Mouse (Mus musculus) liver, adult 2 months (tissue): ENCODE data around the gene Rbms1. TPM values are rescaled to one million over a fixed set of nuclear protein-coding genes. Genes with fewer than 3 reads are reported as not detected.

Experiments used
- DNase-seq: peaks from one replicate; pipeline ENCODE4 v3.0.0-alpha.2; 2011; ENCODE audit warnings: low read depth, low spot score; ENCODE audit errors: extremely low read depth
- H3K27ac ChIP-seq: fragments of 200-500 bp; replicated peaks from 2 replicates; pipeline ENCODE4 v1.5.1; 2012; ENCODE audit warnings: low read depth, mild to moderate bottlenecking, control low read depth, inconsistent platforms, low read length; ENCODE audit not compliant: insufficient read depth
- H3K27me3 ChIP-seq: fragments of 200-500 bp; 2 replicates; pipeline ENCODE4 v1.6.1; 2012; ENCODE audit warnings: mild to moderate bottlenecking, moderate library complexity, low read length, inconsistent platforms; ENCODE audit not compliant: control insufficient read depth, insufficient read depth
- H3K36me3 ChIP-seq: fragments of 200-500 bp; 2 replicates; pipeline ENCODE4 v1.6.1; 2012; ENCODE audit warnings: low read length, inconsistent platforms; ENCODE audit not compliant: control insufficient read depth, insufficient read depth
- H3K4me1 ChIP-seq: fragments of 200-500 bp; 2 replicates; pipeline ENCODE4 v1.6.1; 2011; ENCODE audit warnings: low read length; ENCODE audit not compliant: control insufficient read depth, insufficient read depth
- H3K4me3 ChIP-seq: fragments of 200-500 bp; 2 replicates; pipeline ENCODE4 v1.5.1; 2011; ENCODE audit warnings: low read depth, mild to moderate bottlenecking, control low read depth, low read length, moderate library complexity; ENCODE audit not compliant: insufficient read depth
- H3K79me2 ChIP-seq: fragments of 200-500 bp; 2 replicates; pipeline ENCODE4 v1.6.1; 2012; ENCODE audit warnings: inconsistent platforms, mild to moderate bottlenecking, low read length, moderate library complexity; ENCODE audit not compliant: control insufficient read depth, insufficient read depth
- H3K9ac ChIP-seq: fragments of 200-500 bp; 2 replicates; pipeline ENCODE4 v1.6.1; 2012; ENCODE audit warnings: low read depth, mild to moderate bottlenecking, control low read depth, inconsistent platforms, low read length
- CTCF ChIP-seq: fragments of 200-500 bp; IDR thresholded peaks from 2 replicates; pipeline ENCODE4 v1.5.1; 2011; ENCODE audit warnings: low read depth, low read length, control low read depth
- POLR2A ChIP-seq: fragments of 200-500 bp; IDR thresholded peaks from 2 replicates; pipeline ENCODE4 v1.6.1; 2011; ENCODE audit warnings: low read length, control low read depth; ENCODE audit not compliant: insufficient read depth; ENCODE audit errors: extremely low read depth
- WGBS: fragments of 180-500 bp; shearing (Covaris S2); methylation state at CpG from one replicate; pipeline ENCODE4 v1.1.7; 2018; 5-methylcytosine and 5-hydroxymethylcytosine counted together
- polyA plus RNA-seq: library from polyadenylated mRNA; depleted of rRNA; stranded (reverse); fragments of >200 nt; gene quantifications from 2 replicates; pipeline ENCODE4 v1.2.3, GENCODE M21; 2012
- total RNA-seq: library from RNA; depleted of rRNA; stranded (reverse); fragments of >200 nt; gene quantifications from 2 replicates; pipeline ENCODE4 v1.2.3, GENCODE M21; 2014

The Rbms1 gene
- total and polyA plus RNA-seq, 2 experiments: 25.8 to 54.6 TPM

DNA sequence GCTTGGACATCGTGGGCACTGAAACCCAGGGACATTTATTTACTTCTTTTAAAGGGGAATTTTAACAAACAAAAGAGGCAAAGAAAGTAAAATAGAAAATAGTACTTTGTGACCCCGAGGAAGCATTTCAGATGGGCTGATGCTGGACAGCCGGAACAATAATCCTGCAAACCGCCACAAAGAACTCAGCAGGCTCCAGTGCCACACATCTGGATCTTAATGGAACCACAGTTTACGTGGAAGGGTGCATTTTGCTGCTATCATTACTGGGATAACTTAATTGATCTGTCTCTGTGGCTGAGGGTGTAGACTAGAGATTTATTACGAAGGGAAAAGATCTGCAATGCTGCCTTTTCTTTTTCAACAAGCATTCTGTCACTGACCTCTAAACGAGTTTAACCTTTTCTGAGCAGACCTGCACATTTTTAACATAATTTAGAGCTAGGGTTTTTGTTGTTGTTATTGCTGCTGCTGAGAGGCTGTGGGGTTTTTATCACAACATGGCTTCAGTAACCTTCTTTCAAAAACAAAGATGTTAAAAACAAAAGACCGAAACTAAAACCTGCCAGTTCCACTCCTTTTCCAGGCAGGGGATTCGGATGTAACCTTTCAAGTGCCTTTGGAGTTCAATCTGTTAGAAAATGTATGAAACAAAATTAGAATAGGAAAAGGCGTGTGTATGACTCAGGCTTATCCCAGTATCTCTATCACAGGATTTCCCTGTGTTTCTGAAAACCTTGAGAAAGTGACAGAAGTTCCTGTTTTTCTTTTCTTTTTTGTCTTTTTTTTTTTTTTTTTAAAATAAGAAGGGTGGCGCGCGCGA is 82.8 kb downstream of the Rbms1 start:
- Histone ChIP-seq H3K4me1 (peaks cover 13% of the 10 kb centered on the region), H3K9ac (peak overlapping the region; percentile 92; the same call in 1 of the 2 replicates), H3K27me3 (no peaks in the 10 kb centered on the region), H3K4me3 (peak overlapping the region; percentile 84), H3K27ac (peak overlapping the region; percentile 96), H3K36me3 (no peaks in the 10 kb centered on the region), H3K79me2 (peaks cover 25% of the 10 kb centered on the region)
- WGBS: 25% methylated on average over 14 of the region's 14 CpGs
- peak; percentile 24 for DNase-seq
- no peak for TF ChIP-seq POLR2A

DNA sequence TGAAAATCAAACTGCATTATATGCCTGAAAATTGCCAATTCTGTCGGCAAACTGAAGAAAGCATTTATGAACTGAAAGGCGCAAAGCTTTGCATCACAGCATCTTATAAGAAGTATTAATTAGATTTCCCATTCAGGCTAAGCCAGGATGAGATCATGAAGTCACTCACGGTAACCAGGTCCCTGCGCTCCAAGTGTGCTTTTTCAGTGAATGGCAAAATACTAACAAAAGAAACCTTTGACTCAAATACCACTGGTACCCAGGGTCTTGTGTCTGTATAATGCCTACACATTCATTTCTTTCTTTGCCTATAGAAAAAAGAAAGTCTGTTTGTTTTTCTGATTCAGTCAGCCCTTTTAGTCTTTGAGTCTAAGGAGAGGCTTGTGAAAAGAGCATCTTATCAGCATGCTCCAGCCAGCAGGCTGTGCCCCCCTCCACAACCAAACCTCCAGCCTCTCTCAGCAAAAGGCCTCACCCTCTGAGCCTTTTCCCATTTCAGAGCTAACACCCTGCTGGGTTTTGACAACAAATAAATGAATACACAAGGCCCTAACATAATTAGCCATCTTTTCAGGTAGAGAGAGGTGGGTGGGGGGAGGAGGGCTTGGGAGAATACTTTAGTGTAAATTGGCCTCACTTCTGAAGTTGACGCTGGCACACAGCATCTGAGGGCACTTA is 83.7 kb downstream of the Rbms1 start:
- WGBS: 81% methylated on average over 5 of the region's 5 CpGs
- Histone ChIP-seq H3K27ac (no peak overlapping the region), H3K9ac (no peak overlapping the region), H3K36me3 (no peaks in the 10 kb centered on the region), H3K27me3 (no peaks in the 10 kb centered on the region), H3K4me1 (peaks cover 15% of the 10 kb centered on the region), H3K79me2 (peaks cover 32% of the 10 kb centered on the region), H3K4me3 (no peak overlapping the region)
- DNase-seq: no peak
- TF ChIP-seq CTCF (no peak), POLR2A (no peak)

DNA sequence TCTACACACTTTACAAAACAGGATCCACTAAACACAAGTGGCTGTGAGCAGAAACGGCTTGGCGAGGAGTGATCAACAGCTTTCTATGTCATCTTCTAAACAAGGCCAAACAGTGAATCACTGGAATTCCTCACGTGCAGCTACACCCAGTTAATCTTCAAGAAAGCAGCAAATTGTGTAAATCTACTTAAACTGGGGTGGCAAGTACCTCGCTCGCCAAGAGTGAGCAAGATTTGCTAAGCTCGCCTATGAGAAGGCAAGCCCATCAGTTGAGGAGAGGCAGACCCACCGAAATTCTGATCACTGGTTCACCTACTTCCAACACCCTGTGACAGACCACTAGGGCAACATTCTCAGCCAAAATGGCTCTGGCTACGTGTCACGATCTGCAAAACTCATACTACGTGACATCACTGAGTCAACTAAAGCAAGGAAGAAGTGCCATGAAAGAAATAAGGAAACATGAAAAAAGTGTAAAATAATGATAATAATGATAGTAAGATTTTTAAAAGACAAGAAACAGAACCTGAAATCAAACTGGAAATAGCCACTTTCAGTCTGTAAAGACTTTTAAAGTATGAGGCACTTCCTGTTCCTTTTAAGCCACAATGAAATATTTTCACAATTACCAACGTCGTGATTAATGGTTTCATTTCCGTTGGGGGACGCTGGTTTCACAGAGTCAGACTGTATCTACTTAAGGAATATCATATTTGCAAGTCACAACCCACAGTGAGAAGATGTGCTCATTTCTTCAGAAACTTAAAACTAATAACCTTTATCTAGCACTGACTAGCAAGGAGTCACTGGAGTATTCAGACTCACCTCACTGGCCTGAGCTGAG is 85.2 kb downstream of the Rbms1 start:
- Histone ChIP-seq H3K4me1 (peaks cover 10% of the 10 kb centered on the region), H3K27me3 (no peaks in the 10 kb centered on the region), H3K9ac (no peak overlapping the region), H3K36me3 (no peaks in the 10 kb centered on the region), H3K4me3 (no peak overlapping the region), H3K27ac (peak overlapping the region; percentile 27; the same call in 1 of the 2 replicates), H3K79me2 (peaks cover 33% of the 10 kb centered on the region)
- peak; percentile 36 for DNase-seq
- TF ChIP-seq CTCF: no peak
- no peak for TF ChIP-seq POLR2A
- WGBS: 71% methylated on average over 14 of the region's 14 CpGs

DNA sequence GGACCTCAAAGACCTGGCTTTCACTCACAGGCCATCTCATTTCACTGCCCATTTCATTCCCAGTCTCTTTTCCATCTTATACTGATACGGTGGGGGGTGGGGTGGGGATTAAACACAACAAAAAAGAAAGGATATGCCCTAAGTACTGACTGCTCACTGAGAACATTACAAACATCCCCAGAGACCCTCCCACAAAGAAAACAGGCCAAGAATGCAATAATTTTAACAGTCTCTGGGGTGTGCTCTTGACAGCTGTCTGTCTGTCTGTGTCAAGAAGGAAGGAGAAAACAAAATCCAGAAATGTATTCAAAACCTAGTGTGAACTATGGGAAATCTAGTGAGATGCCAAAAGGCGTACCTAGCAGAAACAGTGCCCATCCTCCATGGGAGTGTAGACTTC is 86.1 kb downstream of the Rbms1 start:
- H3K27me3 ChIP-seq: no peaks in the 10 kb centered on the region
- no peak overlapping the region for H3K27ac ChIP-seq
- TF ChIP-seq CTCF (no peak), POLR2A (no peak)
- DNase-seq: no peak
- H3K4me3 ChIP-seq: no peak overlapping the region
- H3K36me3 ChIP-seq: no peaks in the 10 kb centered on the region
- WGBS: 78% methylated on average over 2 of the region's 2 CpGs
- H3K79me2 ChIP-seq: peaks cover 39% of the 10 kb centered on the region
- H3K9ac ChIP-seq: no peak overlapping the region
- peaks cover 9% of the 10 kb centered on the region for H3K4me1 ChIP-seq

DNA sequence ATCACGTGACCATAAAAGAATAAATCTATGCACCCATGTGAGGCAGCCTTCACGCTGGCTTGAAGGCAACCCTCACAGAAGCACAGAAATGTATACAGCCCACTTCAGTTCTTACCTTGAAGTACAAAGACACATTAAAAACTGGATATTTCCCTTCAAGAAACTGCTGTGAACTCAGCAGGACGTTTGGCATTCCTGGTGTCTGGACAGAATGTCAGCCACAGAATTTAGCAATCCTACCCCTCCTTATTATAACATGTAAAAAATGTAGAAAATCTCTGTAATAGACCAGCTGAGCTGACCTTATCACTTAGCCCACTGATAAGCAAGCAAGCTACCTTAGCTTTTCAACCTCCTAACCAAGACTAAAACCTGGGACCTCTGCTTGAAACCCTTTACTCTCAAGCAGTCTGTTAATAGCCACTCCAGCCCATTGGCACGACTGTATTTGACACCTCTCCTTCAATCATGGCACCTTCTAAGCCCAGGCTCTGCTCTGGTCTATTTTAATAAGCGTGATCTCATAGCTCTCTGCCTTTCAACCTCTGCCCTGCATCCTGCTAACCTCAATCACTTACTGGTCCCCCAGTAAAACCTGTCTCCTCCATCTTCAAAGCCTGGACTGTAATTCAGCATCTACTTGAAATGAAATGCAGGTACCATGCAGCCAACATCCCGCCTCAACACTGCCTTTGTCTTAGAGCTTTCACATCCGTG is 90.7 kb downstream of the Rbms1 start:
- 74% methylated on average over 7 of the region's 7 CpGs for WGBS
- peaks cover 8% of the 10 kb centered on the region for H3K4me1 ChIP-seq
- no peak for TF ChIP-seq POLR2A
- TF ChIP-seq CTCF: no peak
- H3K4me3 ChIP-seq: no peak overlapping the region
- H3K36me3 ChIP-seq: no peaks in the 10 kb centered on the region
- peaks cover 43% of the 10 kb centered on the region for H3K79me2 ChIP-seq
- no peak overlapping the region for H3K9ac ChIP-seq
- no peaks in the 10 kb centered on the region for H3K27me3 ChIP-seq
- no peak overlapping the region for H3K27ac ChIP-seq
- no peak for DNase-seq
